Mouse (Mus musculus) intestine, embryonic 14.5 days (tissue): ENCODE data around the gene Csrnp3. TPM values are rescaled to one million over a fixed set of nuclear protein-coding genes. Genes with fewer than 3 reads are reported as not detected.

Experiments used
- ATAC-seq: fragments of 200-750 bp; cut with Nextera tagmentation; replicated peaks from 2 replicates; pipeline ENCODE4 v1.8.0; 2017; ENCODE audit warnings: low read depth, moderate number of reproducible peaks, moderate TSS enrichment, moderate library complexity; ENCODE audit not compliant: low FRiP score, low TSS enrichment
- DNase-seq: peaks from one replicate; pipeline ENCODE4 v3.0.0-alpha.2; 2018; ENCODE audit warnings: low spot score
- H3K27ac ChIP-seq: fragments of 300-500 bp; sonication (generic); 2 replicates; pipeline ENCODE4 v1.5.1; 2014; ENCODE audit warnings: low read depth, mild to moderate bottlenecking, control low read depth
- H3K27me3 ChIP-seq: fragments of 300-500 bp; sonication (generic); replicated peaks from 2 replicates; pipeline ENCODE4 v1.6.1; 2014; ENCODE audit warnings: low read length, control low read depth; ENCODE audit not compliant: control insufficient read depth, insufficient read depth
- H3K36me3 ChIP-seq: fragments of 300-500 bp; sonication (generic); 2 replicates; pipeline ENCODE4 v1.6.1; 2014; ENCODE audit warnings: low read length, control low read depth; ENCODE audit not compliant: control insufficient read depth, insufficient read depth
- H3K4me1 ChIP-seq: fragments of 300-500 bp; sonication (generic); replicated peaks from 2 replicates; pipeline ENCODE4 v1.6.1; 2014; ENCODE audit warnings: low read length, control low read depth, mixed read lengths; ENCODE audit not compliant: control insufficient read depth, insufficient read depth
- H3K4me2 ChIP-seq: fragments of 300-500 bp; sonication (generic); 2 replicates; pipeline ENCODE4 v1.6.1; 2014; ENCODE audit warnings: low read length
- H3K4me3 ChIP-seq: fragments of 300-500 bp; sonication (generic); 2 replicates; pipeline ENCODE4 v1.5.1; 2014; ENCODE audit warnings: low read depth, low read length, control low read depth, mixed read lengths
- H3K9ac ChIP-seq: fragments of 300-500 bp; sonication (generic); 2 replicates; pipeline ENCODE4 v1.6.1; 2014; ENCODE audit warnings: mild to moderate bottlenecking, low read length
- H3K9me3 ChIP-seq: fragments of 300-500 bp; sonication (generic); 2 replicates; pipeline ENCODE4 v1.6.1; 2016; ENCODE audit warnings: low read length, control low read depth; ENCODE audit not compliant: control insufficient read depth
- WGBS: fragments of 180-500 bp; shearing (Covaris S2); extraction: QIAGEN DNeasy Blood & Tissue Kit; methylation state at CpG from one replicate; pipeline ENCODE4 v1.1.7; 2014; 5-methylcytosine and 5-hydroxymethylcytosine counted together
- polyA plus RNA-seq: library from polyadenylated mRNA; unstranded; fragments of >200 nt; fragmentation: Nextera tagmentation; extraction: Ambion mirVana; gene quantifications from 2 replicates; pipeline ENCODE4 v1.2.1, GENCODE M21; 2014

Gene Csrnp3
- polyA plus RNA-seq, 1 experiment from 2014 or later, result 2.8 TPM

GRCm38 (mm10) chr2:66069454-66069853 lies 223.9 kb downstream of the Csrnp3 start:
- Histone ChIP-seq H3K27ac (no peak overlapping the region), H3K4me2 (no peak overlapping the region), H3K9me3 (no peaks in the 10 kb centered on the region), H3K9ac (no peak overlapping the region), H3K4me3 (no peak overlapping the region), H3K36me3 (no peaks in the 10 kb centered on the region), H3K27me3 (no peaks in the 10 kb centered on the region), H3K4me1 (no peaks in the 10 kb centered on the region)
- no peak for ATAC-seq
- no peak for DNase-seq
- 38% methylated on average over 6 of the region's 6 CpGs for WGBS

- Histone ChIP-seq H3K27ac (no peak overlapping the region), H3K4me1 (no peaks in the 10 kb centered on the region), H3K4me2 (no peak overlapping the region), H3K9ac (no peak overlapping the region), H3K9me3 (no peaks in the 10 kb centered on the region), H3K36me3 (no peaks in the 10 kb centered on the region), H3K27me3 (no peaks in the 10 kb centered on the region), H3K4me3 (no peak overlapping the region)
- WGBS, result 93% methylated on average over 2 of the region's 2 CpGs
- ATAC-seq (no peak), DNase-seq (no peak)
Observed at GRCm38 (mm10) chr2:66080731-66081130, 235.2 kb downstream of the Csrnp3 start.

Other genes with a start within 250 kb of the Csrnp3 start
- gene Scn2a, start 225.0 kb upstream of the Csrnp3 start, polyA plus RNA-seq, result 3.0 and 4.4 TPM in 2 replicates